Mouse (Mus musculus) neural tube, embryonic 11.5 days (tissue): ENCODE measurements at regions not wholly inside any gene's neighbourhood (a gene's known extent, or its start where the extent isn't known, plus 50 kb on each side); places are given as distances from the start of the nearest gene placed in this dataset.

Experiments used
- ATAC-seq: fragments of 200-750 bp; cut with Nextera tagmentation; 2 replicates; pipeline ENCODE4 v1.8.0; 2017; ENCODE audit warnings: moderate number of reproducible peaks, mild to moderate bottlenecking, moderate TSS enrichment, moderate library complexity; ENCODE audit not compliant: insufficient read depth, low FRiP score, low TSS enrichment
- DNase-seq: peaks from one replicate; pipeline ENCODE4 v3.0.0-alpha.2; 2015; ENCODE audit warnings: low spot score
- H3K27ac ChIP-seq: fragments of 300-500 bp; sonication (generic); 2 replicates; pipeline ENCODE4 v1.5.1; 2014; ENCODE audit warnings: low read depth, mild to moderate bottlenecking, low read length
- H3K27me3 ChIP-seq: fragments of 300-500 bp; sonication (generic); 2 replicates; pipeline ENCODE4 v1.6.1; 2014; ENCODE audit warnings: mild to moderate bottlenecking, low read length, mixed read lengths; ENCODE audit not compliant: control insufficient read depth, insufficient read depth
- H3K36me3 ChIP-seq: fragments of 300-500 bp; sonication (generic); 2 replicates; pipeline ENCODE4 v1.6.1; 2014; ENCODE audit warnings: mild to moderate bottlenecking, low read length, moderate library complexity, mixed read lengths; ENCODE audit not compliant: control insufficient read depth, insufficient read depth
- H3K4me1 ChIP-seq: fragments of 300-500 bp; sonication (generic); 2 replicates; pipeline ENCODE4 v1.6.1; 2014; ENCODE audit warnings: low read length, mixed read lengths; ENCODE audit not compliant: control insufficient read depth, insufficient read depth
- H3K4me2 ChIP-seq: fragments of 300-500 bp; sonication (generic); 2 replicates; pipeline ENCODE4 v1.6.1; 2014; ENCODE audit warnings: low read depth, mild to moderate bottlenecking, moderate library complexity
- H3K4me3 ChIP-seq: fragments of 300-500 bp; sonication (generic); 2 replicates; pipeline ENCODE4 v1.5.1; 2014; ENCODE audit warnings: low read depth, low read length
- H3K9ac ChIP-seq: fragments of 300-500 bp; sonication (generic); 2 replicates; pipeline ENCODE4 v1.6.1; 2014; ENCODE audit warnings: mild to moderate bottlenecking, low read length
- H3K9me3 ChIP-seq: fragments of 300-500 bp; sonication (generic); 2 replicates; pipeline ENCODE4 v1.6.1; 2016; ENCODE audit warnings: low read length; ENCODE audit not compliant: control insufficient read depth
- WGBS: fragments of 180-500 bp; shearing (Covaris S2); extraction: QIAGEN DNeasy Blood & Tissue Kit; methylation state at CpG from one replicate; pipeline ENCODE4 v1.1.7; 2014; 5-methylcytosine and 5-hydroxymethylcytosine counted together

DNA sequence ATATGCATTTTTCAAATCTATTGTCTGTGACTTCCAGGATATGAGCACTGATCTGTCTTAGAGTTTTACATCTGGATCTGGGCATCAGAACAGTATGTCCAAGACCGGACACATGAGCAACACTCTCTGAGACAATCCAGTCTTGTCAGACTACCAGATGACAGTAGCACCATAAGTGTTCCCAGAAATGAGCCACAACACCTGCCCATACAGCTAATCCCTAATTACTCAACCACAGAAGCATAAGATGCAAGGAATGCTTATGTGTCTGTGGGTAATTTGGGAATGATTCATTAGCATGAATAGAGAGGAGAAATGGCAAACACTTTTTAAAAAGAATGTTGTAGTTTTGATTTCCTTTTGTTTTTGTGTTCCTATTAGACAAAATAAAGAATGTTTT, 457.6 kb downstream of the Pros1 start:
- Histone ChIP-seq H3K4me1 (no peaks in the 10 kb centered on the region), H3K27ac (no peak overlapping the region), H3K36me3 (no peaks in the 10 kb centered on the region), H3K4me3 (no peak overlapping the region), H3K4me2 (no peak overlapping the region), H3K27me3 (no peaks in the 10 kb centered on the region), H3K9me3 (no peaks in the 10 kb centered on the region), H3K9ac (no peak overlapping the region)
- 90% methylated on average over 1 of the region's 1 CpGs for WGBS
- DNase-seq (no peak), ATAC-seq (no peak)

GRCm38 (mm10) chr16:63313544-63313943, 459.4 kb downstream of the Pros1 start:
- H3K9me3 ChIP-seq, result no peaks in the 10 kb centered on the region
- no peak for DNase-seq
- no peak overlapping the region for H3K27ac ChIP-seq

DNA sequence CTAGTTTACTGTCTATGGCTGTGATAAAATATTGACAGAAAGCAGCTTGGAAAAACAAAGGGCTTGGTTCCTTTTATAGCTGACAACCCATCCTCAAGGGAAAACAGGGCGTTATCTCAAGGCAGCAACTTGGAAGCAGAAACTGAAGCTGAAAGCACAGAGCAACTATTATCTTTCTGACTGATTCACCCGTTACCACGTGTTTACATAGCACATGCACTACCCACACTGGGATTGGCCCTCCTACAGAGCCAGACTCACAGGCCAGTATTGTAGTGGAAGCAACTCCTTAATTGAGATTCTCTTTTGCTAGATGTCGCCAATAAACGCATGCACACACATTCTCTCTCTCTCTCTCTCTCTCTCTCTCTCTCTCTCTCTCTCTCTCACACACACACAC, 465.5 kb downstream of the Pros1 start:
- Histone ChIP-seq H3K4me1 (no peaks in the 10 kb centered on the region), H3K36me3 (no peaks in the 10 kb centered on the region), H3K9me3 (no peaks in the 10 kb centered on the region), H3K9ac (no peak overlapping the region), H3K4me3 (no peak overlapping the region), H3K27ac (no peak overlapping the region), H3K27me3 (no peaks in the 10 kb centered on the region), H3K4me2 (no peak overlapping the region)
- WGBS, result 47% methylated on average over 5 of the region's 5 CpGs
- no peak for DNase-seq
- no peak for ATAC-seq

More at GRCm38 (mm10) chr16:63313544-63313943, 459.4 kb downstream of the Pros1 start:
- H3K27me3 ChIP-seq, result no peaks in the 10 kb centered on the region
- no peak overlapping the region for H3K4me2 ChIP-seq
- no peaks in the 10 kb centered on the region for H3K36me3 ChIP-seq
- H3K4me1 ChIP-seq, result no peaks in the 10 kb centered on the region
- no peak overlapping the region for H3K4me3 ChIP-seq
- no peak overlapping the region for H3K9ac ChIP-seq
- 89% methylated on average over 1 of the region's 1 CpGs for WGBS
- ATAC-seq, result no peak

DNA sequence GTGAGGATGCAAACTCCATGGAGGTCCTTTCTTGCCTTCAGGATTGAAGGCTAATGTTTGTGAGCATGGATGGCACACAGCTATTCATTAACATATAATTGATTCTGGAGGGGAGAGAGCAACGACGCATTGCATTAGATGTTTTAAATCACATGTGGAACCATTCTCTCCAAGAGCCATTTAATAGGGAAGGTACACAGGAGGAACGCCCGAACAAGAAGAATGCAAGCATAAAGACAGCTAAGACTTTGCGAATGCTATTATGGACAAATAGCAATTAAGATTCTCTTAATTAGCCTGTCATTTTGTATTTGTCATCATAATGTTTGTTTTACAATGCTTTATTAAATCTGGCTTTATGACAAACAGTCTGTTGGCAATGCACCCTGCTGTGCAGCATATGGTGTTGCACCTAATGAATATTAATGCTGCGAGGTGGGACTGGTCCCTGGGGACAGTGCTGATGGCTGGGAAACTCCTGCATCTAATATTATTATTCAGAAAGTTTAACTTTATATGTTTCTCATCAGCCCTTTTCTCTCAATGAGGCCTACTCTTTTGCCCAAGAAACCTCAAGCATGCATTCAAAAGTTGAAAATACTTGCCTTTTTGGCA, 497.5 kb downstream of the Pros1 start:
- peak; percentile 23 for DNase-seq
- no peak overlapping the region for H3K4me2 ChIP-seq
- H3K36me3 ChIP-seq, result no peaks in the 10 kb centered on the region
- no peaks in the 10 kb centered on the region for H3K4me1 ChIP-seq
- no peak overlapping the region for H3K4me3 ChIP-seq
- no peak overlapping the region for H3K9ac ChIP-seq
- no peaks in the 10 kb centered on the region for H3K9me3 ChIP-seq
- WGBS, result 78% methylated on average over 6 of the region's 6 CpGs
- no peak overlapping the region for H3K27ac ChIP-seq
- ATAC-seq, result no peak
- no peaks in the 10 kb centered on the region for H3K27me3 ChIP-seq

- no peaks in the 10 kb centered on the region for H3K36me3 ChIP-seq
- H3K27ac ChIP-seq, result no peak overlapping the region
- H3K4me1 ChIP-seq, result no peaks in the 10 kb centered on the region
- H3K4me2 ChIP-seq, result no peak overlapping the region
- WGBS, result 90% methylated on average over 5 of the region's 5 CpGs
- H3K9me3 ChIP-seq, result no peaks in the 10 kb centered on the region
- H3K4me3 ChIP-seq, result no peak overlapping the region
- H3K9ac ChIP-seq, result no peak overlapping the region
- ATAC-seq, result no peak
- DNase-seq, result no peak
- H3K27me3 ChIP-seq, result no peaks in the 10 kb centered on the region
These were observed 494.1 kb downstream of the Epha3 start for GRCm38 (mm10) chr16:63369868-63370267.

DNA sequence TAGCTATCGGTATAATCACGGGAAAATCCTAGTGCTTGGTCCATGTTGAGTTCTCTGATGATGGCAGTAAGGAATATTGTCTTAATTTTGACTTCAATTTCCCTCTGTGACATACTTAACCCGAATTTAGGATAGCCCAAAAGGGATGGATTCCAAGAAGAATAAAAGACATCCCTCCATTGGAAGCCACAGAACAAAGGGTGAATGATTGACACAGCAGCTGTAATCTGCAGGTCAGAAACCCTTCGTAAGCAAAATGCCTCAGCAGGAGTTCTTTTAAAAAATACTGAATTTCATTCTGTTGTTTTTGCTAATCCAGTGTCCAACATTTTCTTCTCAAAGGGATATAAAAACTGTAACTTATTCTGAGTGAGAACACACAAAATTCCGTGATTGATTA, 492.7 kb downstream of the Epha3 start:
- Histone ChIP-seq H3K9ac (no peak overlapping the region), H3K4me3 (no peak overlapping the region), H3K27ac (no peak overlapping the region), H3K4me2 (no peak overlapping the region), H3K4me1 (no peaks in the 10 kb centered on the region), H3K27me3 (no peaks in the 10 kb centered on the region), H3K9me3 (no peaks in the 10 kb centered on the region), H3K36me3 (no peaks in the 10 kb centered on the region)
- ATAC-seq (no peak), DNase-seq (no peak)
- 69% methylated on average over 5 of the region's 5 CpGs for WGBS

DNA sequence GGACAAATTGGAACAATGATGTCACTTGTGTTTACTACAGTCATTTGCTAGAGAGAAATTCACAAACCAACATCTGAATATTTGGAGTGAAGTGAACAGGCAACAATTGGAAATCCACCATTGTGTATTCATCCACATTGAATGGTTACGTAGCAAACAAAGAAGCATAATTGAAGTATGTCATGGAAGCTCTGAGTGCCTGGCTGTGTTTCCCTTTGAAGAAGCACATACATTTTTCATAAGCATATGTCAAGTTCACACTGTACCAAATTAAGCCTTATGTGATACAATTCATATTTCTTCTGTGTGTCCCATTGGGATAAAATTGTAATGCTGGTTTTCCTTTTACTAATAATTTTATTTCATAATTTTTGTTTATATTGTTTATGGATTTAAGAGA, 459.0 kb downstream of the Epha3 start:
- Histone ChIP-seq H3K9ac (no peak overlapping the region), H3K9me3 (no peaks in the 10 kb centered on the region), H3K4me3 (no peak overlapping the region), H3K4me1 (no peaks in the 10 kb centered on the region), H3K27me3 (no peaks in the 10 kb centered on the region), H3K36me3 (no peaks in the 10 kb centered on the region), H3K27ac (no peak overlapping the region), H3K4me2 (no peak overlapping the region)
- ATAC-seq, result no peak
- 86% methylated on average over 1 of the region's 1 CpGs for WGBS
- no peak for DNase-seq

DNA sequence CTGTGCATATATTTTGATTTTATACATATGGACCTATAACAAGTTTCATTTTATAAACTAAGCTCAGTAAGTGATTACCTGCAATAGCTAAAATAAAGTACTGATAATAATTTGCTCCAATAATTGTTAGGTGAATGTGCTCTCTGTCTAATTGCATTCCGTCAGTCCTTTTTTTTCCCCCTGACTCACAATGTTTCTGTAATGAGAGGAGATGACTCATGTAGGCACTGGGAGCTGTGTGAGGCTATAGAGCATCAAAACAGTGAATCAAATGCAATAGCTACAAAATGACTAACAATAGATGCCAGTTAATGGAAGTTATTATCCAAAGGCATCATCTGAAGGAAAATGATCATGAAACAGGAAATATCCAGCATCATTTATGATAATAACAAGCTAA, 451.3 kb downstream of the Epha3 start:
- no peak for DNase-seq
- H3K36me3 ChIP-seq, result no peaks in the 10 kb centered on the region
- H3K4me2 ChIP-seq, result no peak overlapping the region
- H3K27me3 ChIP-seq, result no peaks in the 10 kb centered on the region
- no peak overlapping the region for H3K9ac ChIP-seq
- no peak for ATAC-seq
- no peak overlapping the region for H3K4me3 ChIP-seq
- no peaks in the 10 kb centered on the region for H3K4me1 ChIP-seq
- 90% methylated on average over 1 of the region's 1 CpGs for WGBS
- no peaks in the 10 kb centered on the region for H3K9me3 ChIP-seq
- H3K27ac ChIP-seq, result no peak overlapping the region

DNA sequence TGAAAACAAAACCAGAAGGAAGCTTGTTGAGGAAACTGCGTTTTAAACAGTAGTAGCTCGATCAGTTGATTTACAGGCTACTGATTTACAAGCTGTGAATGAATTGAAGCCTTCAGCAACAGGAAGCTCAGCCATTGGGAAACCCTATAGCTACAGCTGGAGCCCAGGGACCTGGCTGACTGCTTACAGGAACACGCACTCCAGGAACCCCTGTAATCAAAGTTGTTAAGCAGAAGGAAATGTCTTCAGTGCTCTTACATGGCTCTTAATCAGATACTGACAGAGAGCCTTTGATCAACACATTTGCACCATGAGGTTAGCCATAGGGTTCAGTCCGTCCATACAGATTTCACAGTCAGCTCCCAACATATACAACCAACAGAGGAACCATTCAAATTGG, 411.7 kb downstream of the Epha3 start:
- H3K27me3 ChIP-seq, result no peaks in the 10 kb centered on the region
- no peak overlapping the region for H3K4me3 ChIP-seq
- ATAC-seq, result no peak
- H3K4me1 ChIP-seq, result no peaks in the 10 kb centered on the region
- WGBS, result 43% methylated on average over 4 of the region's 4 CpGs
- no peak overlapping the region for H3K9ac ChIP-seq
- H3K36me3 ChIP-seq, result no peaks in the 10 kb centered on the region
- peak; percentile 33 for DNase-seq
- no peaks in the 10 kb centered on the region for H3K9me3 ChIP-seq
- no peak overlapping the region for H3K27ac ChIP-seq
- H3K4me2 ChIP-seq, result no peak overlapping the region
